Mouse (Mus musculus): Measurements from ENCODE around the gene Gm10309. TPM values are rescaled to one million over a fixed set of nuclear protein-coding genes. Genes with fewer than 3 reads are reported as not detected.
"Not testable (repeated sequence)": the region's sequence is repeated elsewhere in the genome, so short reads cannot be mapped to it uniquely, and the experiment has no call there.

Gm10309 gene
- polyA plus RNA-seq, 1 experiment from 2014 or later, result 0.13 TPM

DNA sequence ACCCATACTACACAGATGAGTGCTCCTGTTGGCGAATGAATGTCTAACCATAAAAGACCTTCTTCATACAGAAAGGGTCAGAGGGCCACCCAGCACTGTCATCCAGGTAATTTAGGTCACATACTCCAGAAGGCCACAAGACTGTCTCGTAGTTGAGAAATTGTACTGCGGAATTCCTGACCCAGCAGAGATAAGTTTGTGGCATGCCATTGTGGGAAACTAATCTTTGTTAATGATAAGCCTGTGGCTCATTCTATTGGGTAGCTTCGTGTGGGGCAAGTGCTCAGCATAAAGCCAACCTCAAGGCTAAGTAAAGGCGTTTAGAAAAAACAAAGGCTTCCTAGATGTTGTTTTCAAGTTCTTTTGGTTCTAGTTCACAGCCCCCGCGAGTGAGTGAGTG lies 12.7 kb downstream of the Gm10309 start:
- no peak overlapping the region for H3K4me2 ChIP-seq (ENCODE audit: low read length)
- no peaks in the 10 kb centered on the region for H3K27me3 ChIP-seq (ENCODE audit: control insufficient read depth, insufficient read depth, low read length)
- H3K4me1 ChIP-seq (ENCODE audit: control insufficient read depth, insufficient read depth, low read length), result no peaks in the 10 kb centered on the region
- no peaks in the 10 kb centered on the region for H3K9me3 ChIP-seq (ENCODE audit: control insufficient read depth, low read length)
- no peak overlapping the region for H3K4me3 ChIP-seq (replicated peaks; ENCODE audit: low read depth, low read length)
- no peak overlapping the region for H3K9ac ChIP-seq (replicated peaks; ENCODE audit: low read length)
- no peaks in the 10 kb centered on the region for H3K36me3 ChIP-seq (ENCODE audit: control insufficient read depth, insufficient read depth, low read length)
- H3K27ac ChIP-seq (replicated peaks; ENCODE audit: low read depth, low read length), result no peak overlapping the region
- whole genome bisulfite sequencing, result 92% methylated on average over 7 of the region's 7 CpGs
- DNase-seq (no peak), ATAC-seq (ENCODE audit: low FRiP score, low TSS enrichment) (no peak)

GRCm38 (mm10) chr17:86489827-86490226 lies 15.2 kb downstream of the Gm10309 start:
- H3K27ac ChIP-seq (replicated peaks; ENCODE audit: low read depth, low read length), result no peak overlapping the region
- 90% methylated on average over 10 of the region's 10 CpGs for WGBS
- no peaks in the 10 kb centered on the region for H3K9me3 ChIP-seq (ENCODE audit: control insufficient read depth, low read length)

GRCm38 (mm10) chr17:86487450-86487849 lies 17.6 kb downstream of the Gm10309 start:
- H3K27ac ChIP-seq (replicated peaks; ENCODE audit: low read depth, low read length), result no peak overlapping the region
- H3K27me3 ChIP-seq (ENCODE audit: control insufficient read depth, insufficient read depth, low read length), result no peaks in the 10 kb centered on the region
- WGBS, result 88% methylated on average over 3 of the region's 3 CpGs
- no peak for ATAC-seq (ENCODE audit: low FRiP score, low TSS enrichment)
- no peak for DNase-seq
- H3K4me1 ChIP-seq (ENCODE audit: control insufficient read depth, insufficient read depth, low read length), result no peaks in the 10 kb centered on the region
- H3K9me3 ChIP-seq (ENCODE audit: control insufficient read depth, low read length), result no peaks in the 10 kb centered on the region
- no peaks in the 10 kb centered on the region for H3K36me3 ChIP-seq (ENCODE audit: control insufficient read depth, insufficient read depth, low read length)
- H3K9ac ChIP-seq (replicated peaks; ENCODE audit: low read length), result no peak overlapping the region
- no peak overlapping the region for H3K4me3 ChIP-seq (replicated peaks; ENCODE audit: low read depth, low read length)
- no peak overlapping the region for H3K4me2 ChIP-seq (ENCODE audit: low read length)

More at GRCm38 (mm10) chr17:86489827-86490226, 15.2 kb downstream of the Gm10309 start:
- H3K27me3 ChIP-seq (ENCODE audit: control insufficient read depth, insufficient read depth, low read length), result no peaks in the 10 kb centered on the region
- DNase-seq (no peak), ATAC-seq (ENCODE audit: low FRiP score, low TSS enrichment) (no peak)
- H3K4me3 ChIP-seq (replicated peaks; ENCODE audit: low read depth, low read length), result no peak overlapping the region
- no peaks in the 10 kb centered on the region for H3K36me3 ChIP-seq (ENCODE audit: control insufficient read depth, insufficient read depth, low read length)
- H3K9ac ChIP-seq (replicated peaks; ENCODE audit: low read length), result no peak overlapping the region
- no peaks in the 10 kb centered on the region for H3K4me1 ChIP-seq (ENCODE audit: control insufficient read depth, insufficient read depth, low read length)
- no peak overlapping the region for H3K4me2 ChIP-seq (ENCODE audit: low read length)

DNA sequence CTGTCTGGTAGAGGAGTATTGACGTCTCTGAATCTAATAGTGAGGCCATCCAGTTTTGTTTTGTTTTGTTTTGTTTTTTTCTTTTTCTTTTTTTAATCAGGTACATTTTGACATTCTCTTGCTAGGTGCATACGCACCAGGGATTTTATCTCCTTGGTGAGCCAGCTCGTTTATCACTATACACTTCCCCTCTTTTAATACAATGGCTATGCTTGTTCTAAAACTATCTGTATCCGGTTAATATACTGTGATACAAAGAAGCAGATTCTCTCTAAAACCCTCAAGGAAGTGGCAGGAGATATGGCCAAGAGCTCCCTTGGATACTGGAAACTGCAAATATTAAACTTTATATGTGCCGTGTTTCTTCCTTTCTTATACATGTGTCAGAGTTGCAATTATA lies 18.4 kb downstream of the Gm10309 start:
- Histone ChIP-seq H3K9ac (replicated peaks; ENCODE audit: low read length) (no peak overlapping the region), H3K36me3 (ENCODE audit: control insufficient read depth, insufficient read depth, low read length) (no peaks in the 10 kb centered on the region), H3K4me2 (ENCODE audit: low read length) (no peak overlapping the region), H3K4me3 (replicated peaks; ENCODE audit: low read depth, low read length) (no peak overlapping the region), H3K4me1 (ENCODE audit: control insufficient read depth, insufficient read depth, low read length) (no peaks in the 10 kb centered on the region), H3K27ac (replicated peaks; ENCODE audit: low read depth, low read length) (no peak overlapping the region), H3K9me3 (ENCODE audit: control insufficient read depth, low read length) (no peaks in the 10 kb centered on the region), H3K27me3 (ENCODE audit: control insufficient read depth, insufficient read depth, low read length) (no peaks in the 10 kb centered on the region)
- WGBS, result 89% methylated on average over 5 of the region's 5 CpGs
- ATAC-seq (ENCODE audit: low FRiP score, low TSS enrichment) (no peak), DNase-seq (no peak)

- no peak overlapping the region for H3K4me2 ChIP-seq (ENCODE audit: low read length)
- no peak for ATAC-seq (ENCODE audit: low FRiP score, low TSS enrichment)
Observed at GRCm38 (mm10) chr17:86484087-86484737, 20.8 kb downstream of the Gm10309 start.

GRCm38 (mm10) chr17:86482675-86483074 lies 22.4 kb downstream of the Gm10309 start:
- H3K9ac ChIP-seq (replicated peaks; ENCODE audit: low read length), result no peak overlapping the region
- no peak overlapping the region for H3K27ac ChIP-seq (replicated peaks; ENCODE audit: low read depth, low read length)
- H3K27me3 ChIP-seq (ENCODE audit: control insufficient read depth, insufficient read depth, low read length), result no peaks in the 10 kb centered on the region
- no peaks in the 10 kb centered on the region for H3K36me3 ChIP-seq (ENCODE audit: control insufficient read depth, insufficient read depth, low read length)
- H3K9me3 ChIP-seq (ENCODE audit: control insufficient read depth, low read length), result no peaks in the 10 kb centered on the region
- 91% methylated on average over 10 of the region's 10 CpGs for WGBS
- no peaks in the 10 kb centered on the region for H3K4me1 ChIP-seq (ENCODE audit: control insufficient read depth, insufficient read depth, low read length)
- H3K4me3 ChIP-seq (replicated peaks; ENCODE audit: low read depth, low read length), result no peak overlapping the region
- DNase-seq (no peak), ATAC-seq (ENCODE audit: low FRiP score, low TSS enrichment) (no peak)
- H3K4me2 ChIP-seq (ENCODE audit: low read length), result no peak overlapping the region

More at GRCm38 (mm10) chr17:86484087-86484737, 20.8 kb downstream of the Gm10309 start:
- no peaks in the 10 kb centered on the region for H3K4me1 ChIP-seq (ENCODE audit: control insufficient read depth, insufficient read depth, low read length)
- DNase-seq, result peak; percentile 86
- no peaks in the 10 kb centered on the region for H3K9me3 ChIP-seq (ENCODE audit: control insufficient read depth, low read length)
- H3K27me3 ChIP-seq (ENCODE audit: control insufficient read depth, insufficient read depth, low read length), result no peaks in the 10 kb centered on the region
- no peak overlapping the region for H3K27ac ChIP-seq (replicated peaks; ENCODE audit: low read depth, low read length)
- WGBS, result 5% methylated on average over 3 of the region's 3 CpGs
- no peaks in the 10 kb centered on the region for H3K36me3 ChIP-seq (ENCODE audit: control insufficient read depth, insufficient read depth, low read length)
- no peak overlapping the region for H3K4me3 ChIP-seq (replicated peaks; ENCODE audit: low read depth, low read length)
- no peak overlapping the region for H3K9ac ChIP-seq (replicated peaks; ENCODE audit: low read length)

DNA sequence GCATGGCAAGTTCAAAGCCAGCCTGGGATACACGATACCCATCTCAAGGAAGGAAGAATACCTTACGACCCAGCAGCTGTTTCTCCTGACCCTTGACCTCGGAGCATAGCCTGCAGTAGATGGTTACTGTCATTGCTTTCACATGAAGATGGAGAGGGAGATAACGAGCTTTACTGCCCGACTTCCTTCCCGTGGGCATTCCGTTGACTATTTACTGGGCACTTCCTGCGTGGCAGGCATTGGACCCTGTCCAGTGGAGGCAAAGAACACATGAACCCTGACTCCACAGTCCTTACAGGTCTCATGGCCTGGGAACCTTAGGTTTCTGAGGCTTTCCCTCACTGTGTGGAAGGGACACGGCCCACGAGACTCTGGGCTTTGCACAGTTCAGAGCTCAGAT lies 25.6 kb downstream of the Gm10309 start:
- Histone ChIP-seq H3K9me3 (ENCODE audit: control insufficient read depth, low read length) (no peaks in the 10 kb centered on the region), H3K4me1 (ENCODE audit: control insufficient read depth, insufficient read depth, low read length) (no peaks in the 10 kb centered on the region), H3K36me3 (ENCODE audit: control insufficient read depth, insufficient read depth, low read length) (no peaks in the 10 kb centered on the region), H3K27ac (replicated peaks; ENCODE audit: low read depth, low read length) (no peak overlapping the region), H3K4me3 (replicated peaks; ENCODE audit: low read depth, low read length) (no peak overlapping the region), H3K27me3 (ENCODE audit: control insufficient read depth, insufficient read depth, low read length) (no peaks in the 10 kb centered on the region), H3K4me2 (ENCODE audit: low read length) (no peak overlapping the region), H3K9ac (replicated peaks; ENCODE audit: low read length) (no peak overlapping the region)
- 87% methylated on average over 10 of the region's 10 CpGs for WGBS
- ATAC-seq (ENCODE audit: low FRiP score, low TSS enrichment), result no peak
- no peak for DNase-seq

DNA sequence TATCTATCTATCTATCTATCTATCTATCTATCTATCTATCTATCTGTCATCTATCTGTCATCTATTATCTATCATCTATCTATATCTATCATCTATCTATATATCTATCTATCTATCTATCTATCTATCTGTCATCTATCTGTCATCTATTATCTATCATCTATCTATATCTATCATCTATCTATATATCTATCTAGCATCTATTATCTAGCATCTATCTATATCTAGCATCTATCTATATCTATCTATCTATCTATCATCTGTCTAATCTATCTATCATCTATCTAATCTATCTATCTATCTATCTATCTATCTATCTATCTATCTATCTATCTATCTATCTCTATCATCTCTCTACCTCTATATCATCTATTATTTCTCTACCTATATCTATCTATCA lies 27.6 kb downstream of the Gm10309 start:
- H3K4me1 ChIP-seq (ENCODE audit: control insufficient read depth, insufficient read depth, low read length); H3K27me3 ChIP-seq (ENCODE audit: control insufficient read depth, insufficient read depth, low read length); H3K4me3 ChIP-seq (replicated peaks; ENCODE audit: low read depth, low read length); ATAC-seq (ENCODE audit: low FRiP score, low TSS enrichment); H3K36me3 ChIP-seq (ENCODE audit: control insufficient read depth, insufficient read depth, low read length); H3K4me2 ChIP-seq (ENCODE audit: low read length); H3K9ac ChIP-seq (replicated peaks; ENCODE audit: low read length); DNase-seq; H3K9me3 ChIP-seq (ENCODE audit: control insufficient read depth, low read length); H3K27ac ChIP-seq (replicated peaks; ENCODE audit: low read depth, low read length): not testable (repeated sequence)

GRCm38 (mm10) chr17:86476674-86477073 lies 28.4 kb downstream of the Gm10309 start:
- DNase-seq (no peak), ATAC-seq (ENCODE audit: low FRiP score, low TSS enrichment) (no peak)
- no peaks in the 10 kb centered on the region for H3K9me3 ChIP-seq (ENCODE audit: control insufficient read depth, low read length)
- 95% methylated on average over 10 of the region's 10 CpGs for WGBS
- H3K27ac ChIP-seq (replicated peaks; ENCODE audit: low read depth, low read length), result no peak overlapping the region
- H3K4me1 ChIP-seq (ENCODE audit: control insufficient read depth, insufficient read depth, low read length), result no peaks in the 10 kb centered on the region
- H3K4me2 ChIP-seq (ENCODE audit: low read length), result no peak overlapping the region
- no peak overlapping the region for H3K4me3 ChIP-seq (replicated peaks; ENCODE audit: low read depth, low read length)
- H3K36me3 ChIP-seq (ENCODE audit: control insufficient read depth, insufficient read depth, low read length), result no peaks in the 10 kb centered on the region
- H3K27me3 ChIP-seq (ENCODE audit: control insufficient read depth, insufficient read depth, low read length), result no peaks in the 10 kb centered on the region
- no peak overlapping the region for H3K9ac ChIP-seq (replicated peaks; ENCODE audit: low read length)

All from midbrain, embryonic 14.5 days (tissue).